Mouse (Mus musculus): ENCODE data around the gene Adcyap1r1.

- no peak for TF ChIP-seq PAX5 (IDR thresholded peaks at IDR 0.05; ENCODE audit: low read length)
- TF ChIP-seq NRF1 (IDR thresholded peaks at IDR 0.05; ENCODE audit: low read depth, low read length) = no peak
- no peak for TF ChIP-seq CTCF (conservative IDR thresholded peaks at IDR 0.05 in 1 of 2, IDR thresholded peaks at IDR 0.05 in 1 of 2; ENCODE audit: low read depth in 2 of 2, low read length in 2 of 2)
- TF ChIP-seq POLR2A (IDR thresholded peaks at IDR 0.05; ENCODE audit: low read depth, low read length) = no peak
Observed at GRCm38 (mm10) chr6:55485216-55485615, 33.4 kb downstream of the Adcyap1r1 start.

Data from CH12.LX (cell line).